Mouse (Mus musculus): ENCODE results near the gene Smarcc2. TPM values are rescaled to one million over a fixed set of nuclear protein-coding genes. Genes with fewer than 3 reads are reported as not detected.

Smarcc2 gene
- total RNA-seq, 2 experiments from 2014 or later, result 295 to 311 TPM

Small RNA genes lying within 50 kb of the gene (microRNA-seq; reads per million reads assigned to microRNA genes)
- gene Mir6916 (not detected), gene Mir8105 (not detected)

Other genes starting within 250 kb of the Smarcc2 start
- 10 to 100 TPM; 14.5 to 16.3 TPM for gene Spryd4, start 247.4 kb upstream of the Smarcc2 start, total RNA-seq (2021)
- not detected for gene Mip, start 233.4 kb upstream of the Smarcc2 start, total RNA-seq (2021)
- gene Timeless, start 227.2 kb upstream of the Smarcc2 start, total RNA-seq (2021), result 10 to 100 TPM; 11.1 to 14.7 TPM
- gene Apon, start 205.2 kb upstream of the Smarcc2 start, total RNA-seq (2021), result not detected
- not detected for gene Apof, start 190.6 kb upstream of the Smarcc2 start, total RNA-seq (2021)
- 10 to 100 TPM; 32.1 to 38.1 TPM for gene Stat2, start 188.7 kb upstream of the Smarcc2 start, total RNA-seq (2021)
- not detected for gene Il23a, start 160.5 kb upstream of the Smarcc2 start, total RNA-seq (2021)
- gene Pan2, start 155.9 kb upstream of the Smarcc2 start, total RNA-seq (2021), result 10 to 100 TPM; 19.9 to 22.4 TPM
- 10 to 100 TPM; 81.0 to 86.0 TPM for gene Cnpy2, start 136.8 kb upstream of the Smarcc2 start, total RNA-seq (2021)
- 100 to 1,000 TPM; 236 to 250 TPM for gene Cs, start 121.5 kb upstream of the Smarcc2 start, total RNA-seq (2021)
- gene Coq10a, start 90.3 kb upstream of the Smarcc2 start, total RNA-seq (2021), result 10 to 100 TPM; 57.7 to 58.1 TPM
- 10 to 100 TPM; 84.9 to 85.5 TPM for gene Ankrd52, start 82.1 kb upstream of the Smarcc2 start, total RNA-seq (2021)
- under 1 TPM; 0.40 to 0.42 TPM for gene Slc39a5, start 58.0 kb upstream of the Smarcc2 start, total RNA-seq (2021)
- gene Nabp2, start 47.8 kb upstream of the Smarcc2 start, total RNA-seq (2021), result 10 to 100 TPM; 95.1 to 99.1 TPM
- 10 to 100 TPM; 92.0 to 94.7 TPM for gene Rnf41, start 47.6 kb upstream of the Smarcc2 start, total RNA-seq (2021)
- gene Myl6, start 34.9 kb downstream of the Smarcc2 start, total RNA-seq (2021), result 100 to 1,000 TPM; 499 to 509 TPM
- gene Myl6b, start 39.4 kb downstream of the Smarcc2 start, total RNA-seq (2021), result 10 to 100 TPM; 61.7 to 65.2 TPM
- gene Esyt1, start 66.6 kb downstream of the Smarcc2 start, total RNA-seq (2021), result 10 to 100 TPM; 13.7 to 16.3 TPM
- 10 to 100 TPM; 14.0 to 15.2 TPM for gene Zc3h10, start 88.5 kb downstream of the Smarcc2 start, total RNA-seq (2021)
- 1,000 to 10,000 TPM; 2,825 to 2,926 TPM for gene Rpl41, start 90.1 kb downstream of the Smarcc2 start, total RNA-seq (2021)
- 100 to 1,000 TPM; 111 TPM for gene Pa2g4, start 106.7 kb downstream of the Smarcc2 start, total RNA-seq (2021)
- gene Erbb3, start 130.4 kb downstream of the Smarcc2 start, total RNA-seq (2021), result under 1 TPM; 0.62 to 0.66 TPM
- 100 to 1,000 TPM; 595 to 651 TPM for gene Rps26, start 167.5 kb downstream of the Smarcc2 start, total RNA-seq (2021)
- 10 to 100 TPM; 25.0 to 30.7 TPM for gene Ikzf4, start 186.7 kb downstream of the Smarcc2 start, total RNA-seq (2021)
- 10 to 100 TPM; 10.5 to 11.0 TPM for gene Suox, start 214.8 kb downstream of the Smarcc2 start, total RNA-seq (2021)
- 100 to 1,000 TPM; 113 TPM for gene Rab5b, start 237.0 kb downstream of the Smarcc2 start, total RNA-seq (2021)
- 1 to 10 TPM in 1 of 2 experiments, under 1 TPM in 1; 0.50 to 1.6 TPM for gene Pmel, start 244.9 kb downstream of the Smarcc2 start, total RNA-seq (2021)
- gene Cdk2, start 245.8 kb downstream of the Smarcc2 start, total RNA-seq (2021), result 10 to 100 TPM in 1 of 2 experiments, 1 to 10 TPM in 1; 8.1 to 10.0 TPM

All from left cerebral cortex, postnatal 4 days (tissue).